Mouse (Mus musculus) midbrain, postnatal 0 days (tissue): ENCODE measurements around the gene Dclk2. TPM values are rescaled to one million over a fixed set of nuclear protein-coding genes. Genes with fewer than 3 reads are reported as not detected.

Source experiments
- ATAC-seq: fragments of 200-750 bp; cut with Nextera tagmentation; 2 replicates; pipeline ENCODE4 v1.8.0; 2017; ENCODE audit warnings: moderate number of reproducible peaks, mild to moderate bottlenecking, moderate TSS enrichment, moderate library complexity; ENCODE audit not compliant: low FRiP score
- DNase-seq: peaks from one replicate; pipeline ENCODE4 v3.0.0-alpha.2; 2015; ENCODE audit warnings: low spot score
- H3K27ac ChIP-seq: fragments of 300-500 bp; sonication (generic); 2 replicates; pipeline ENCODE4 v1.5.1; 2014; ENCODE audit warnings: low read depth, mild to moderate bottlenecking, low read length, mixed read lengths
- H3K27me3 ChIP-seq: fragments of 300-500 bp; sonication (generic); 2 replicates; pipeline ENCODE4 v1.6.1; 2014; ENCODE audit warnings: low read length, control low read depth, mixed read lengths; ENCODE audit not compliant: insufficient read depth
- H3K36me3 ChIP-seq: fragments of 300-500 bp; sonication (generic); 2 replicates; pipeline ENCODE4 v1.6.1; 2014; ENCODE audit warnings: low read length, control low read depth, mixed read lengths; ENCODE audit not compliant: insufficient read depth
- H3K4me1 ChIP-seq: fragments of 300-500 bp; sonication (generic); 2 replicates; pipeline ENCODE4 v1.6.1; 2014; ENCODE audit warnings: mild to moderate bottlenecking, control low read depth, antibody characterized with exemption, low read length, mixed read lengths; ENCODE audit not compliant: insufficient read depth
- H3K4me2 ChIP-seq: fragments of 300-500 bp; sonication (generic); 2 replicates; pipeline ENCODE4 v1.6.1; 2014; ENCODE audit warnings: low read depth, mild to moderate bottlenecking, low read length, mixed read lengths; ENCODE audit not compliant: poor library complexity, severe bottlenecking
- H3K4me3 ChIP-seq: fragments of 300-500 bp; sonication (generic); 2 replicates; pipeline ENCODE4 v1.5.1; 2014; ENCODE audit warnings: low read depth, mild to moderate bottlenecking, low read length, moderate library complexity
- H3K9ac ChIP-seq: fragments of 300-500 bp; sonication (generic); replicated peaks from 2 replicates; pipeline ENCODE4 v1.6.1; 2014; ENCODE audit warnings: mild to moderate bottlenecking, low read length, moderate library complexity, mixed read lengths; ENCODE audit not compliant: poor library complexity, severe bottlenecking
- H3K9me3 ChIP-seq: fragments of 300-500 bp; sonication (generic); 2 replicates; pipeline ENCODE4 v1.6.1; 2016; ENCODE audit warnings: low read length, control low read depth
- CTCF ChIP-seq: IDR thresholded peaks from 2 replicates; pipeline ENCODE4 v1.5.1; 2016; ENCODE audit warnings: antibody characterized with exemption, mild to moderate bottlenecking
- WGBS: fragments of 180-500 bp; shearing (Covaris S2); extraction: QIAGEN DNeasy Blood & Tissue Kit; methylation state at CpG from one replicate; pipeline ENCODE4 v1.1.7; 2014; 5-methylcytosine and 5-hydroxymethylcytosine counted together
- polyA plus RNA-seq: library from polyadenylated mRNA; unstranded; fragments of >200 nt; fragmentation: Nextera tagmentation; extraction: Ambion mirVana; gene quantifications from 2 replicates; pipeline ENCODE4 v1.2.1, GENCODE M21; 2015
- total RNA-seq: library from RNA; depleted of rRNA; stranded (reverse); fragments of >200 nt; gene quantifications from 2 replicates; pipeline ENCODE4 v1.2.3, GENCODE M21; 2014

The Dclk2 gene
- total and polyA plus RNA-seq, 2 experiments from 2014 or later = 71.6 to 158 TPM

GRCm38 (mm10) chr3:86758727-86759126 is 161.9 kb downstream of the Dclk2 start:
- no peaks in the 10 kb centered on the region for H3K4me1 ChIP-seq
- no peak overlapping the region for H3K9ac ChIP-seq
- H3K4me3 ChIP-seq = no peak overlapping the region
- no peak overlapping the region for H3K4me2 ChIP-seq
- H3K27me3 ChIP-seq = no peaks in the 10 kb centered on the region
- ATAC-seq = no peak
- 60% methylated on average over 6 of the region's 6 CpGs for WGBS
- no peaks in the 10 kb centered on the region for H3K9me3 ChIP-seq
- TF ChIP-seq CTCF = no peak
- DNase-seq = no peak
- no peak overlapping the region for H3K27ac ChIP-seq
- H3K36me3 ChIP-seq = no peaks in the 10 kb centered on the region

DNA sequence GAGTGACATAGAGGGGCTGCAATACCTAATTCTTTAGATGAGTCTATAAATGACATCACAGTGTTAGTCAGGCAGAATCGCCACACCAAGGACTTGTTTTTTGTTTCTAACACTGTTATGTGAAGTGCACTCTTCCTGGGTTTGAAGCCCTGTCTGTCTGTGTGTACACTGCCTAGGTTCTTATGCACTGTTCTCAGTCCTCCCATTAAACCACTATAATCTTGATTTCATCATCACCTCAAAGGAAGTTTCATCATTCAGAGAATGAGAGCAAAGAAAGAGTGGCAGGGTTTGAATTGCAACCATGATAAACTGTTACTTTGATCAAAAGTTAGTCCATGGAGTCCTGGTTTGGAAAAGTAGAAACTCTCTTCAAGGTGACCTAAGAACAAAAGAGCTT is 164.1 kb downstream of the Dclk2 start:
- Histone ChIP-seq H3K9me3 (no peaks in the 10 kb centered on the region), H3K36me3 (no peaks in the 10 kb centered on the region), H3K27ac (no peak overlapping the region), H3K4me2 (no peak overlapping the region), H3K4me3 (no peak overlapping the region), H3K9ac (no peak overlapping the region), H3K4me1 (no peaks in the 10 kb centered on the region), H3K27me3 (no peaks in the 10 kb centered on the region)
- DNase-seq (no peak), ATAC-seq (no peak)
- no peak for TF ChIP-seq CTCF
- WGBS = 75% methylated on average over 1 of the region's 1 CpGs

GRCm38 (mm10) chr3:86754595-86755557 is 165.8 kb downstream of the Dclk2 start:
- H3K4me3 ChIP-seq = no peak overlapping the region
- H3K27ac ChIP-seq = peak overlapping the region; percentile 38; the same call in 1 of the 2 replicates
- no peaks in the 10 kb centered on the region for H3K36me3 ChIP-seq
- no peaks in the 10 kb centered on the region for H3K4me1 ChIP-seq
- no peak for DNase-seq
- H3K9ac ChIP-seq = no peak overlapping the region; the same call in 1 of the 2 replicates
- no peak for ATAC-seq
- H3K4me2 ChIP-seq = peak overlapping the region; percentile 4; the same call in 1 of the 2 replicates
- WGBS = 52% methylated on average over 14 of the region's 14 CpGs
- H3K27me3 ChIP-seq = no peaks in the 10 kb centered on the region
- TF ChIP-seq CTCF = no peak
- H3K9me3 ChIP-seq = no peaks in the 10 kb centered on the region

GRCm38 (mm10) chr3:86754178-86754577 is 166.5 kb downstream of the Dclk2 start:
- no peaks in the 10 kb centered on the region for H3K9me3 ChIP-seq
- no peaks in the 10 kb centered on the region for H3K4me1 ChIP-seq
- ATAC-seq = no peak
- H3K27me3 ChIP-seq = no peaks in the 10 kb centered on the region
- DNase-seq = no peak
- H3K9ac ChIP-seq = no peak overlapping the region
- no peak overlapping the region for H3K4me2 ChIP-seq
- TF ChIP-seq CTCF = no peak
- no peak overlapping the region for H3K4me3 ChIP-seq
- H3K27ac ChIP-seq = no peak overlapping the region
- H3K36me3 ChIP-seq = no peaks in the 10 kb centered on the region
- 60% methylated on average over 6 of the region's 6 CpGs for WGBS

DNA sequence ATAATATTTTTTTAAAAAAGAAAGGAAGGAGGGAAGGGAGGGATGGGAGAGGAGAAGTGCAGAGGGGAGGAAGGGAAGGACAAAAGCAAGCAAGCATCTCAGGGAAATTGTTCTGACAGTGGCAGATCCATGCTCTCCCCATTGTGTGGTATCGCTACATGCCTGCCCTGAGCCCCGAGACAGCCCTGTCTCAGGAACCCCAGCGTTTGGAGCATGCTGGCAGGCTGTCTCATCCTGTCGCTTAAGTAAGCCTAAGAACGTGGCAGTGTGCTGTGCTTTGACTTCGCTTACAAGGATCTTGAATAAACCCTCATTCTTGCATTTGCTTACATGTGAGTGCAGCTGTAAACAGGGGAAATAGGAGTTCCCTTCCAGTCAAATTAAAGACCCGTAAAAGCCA is 170.0 kb downstream of the Dclk2 start:
- Histone ChIP-seq H3K9ac (no peak overlapping the region), H3K27ac (no peak overlapping the region), H3K4me2 (peak overlapping the region; percentile 20), H3K27me3 (no peaks in the 10 kb centered on the region), H3K4me1 (0 out of 2 replicates have a peak, but pooled peaks cover 3% of the 10 kb centered on the region), H3K9me3 (no peaks in the 10 kb centered on the region), H3K36me3 (no peaks in the 10 kb centered on the region), H3K4me3 (no peak overlapping the region)
- 20% methylated on average over 7 of the region's 7 CpGs for WGBS
- ATAC-seq (no peak), DNase-seq (no peak)
- no peak for TF ChIP-seq CTCF
